Mouse (Mus musculus) gastrocnemius, adult 8-10 months (tissue): ENCODE measurements around the gene Chrm5. TPM values are rescaled to one million over a fixed set of nuclear protein-coding genes. Genes with fewer than 3 reads are reported as not detected.

Experiments
- DNase-seq, 2 experiments: peaks; one replicate each; pipeline ENCODE4 v3.0.0; 2022; ENCODE audit warnings: low spot score in 2 of 2
- total RNA-seq, 4 experiments: library from RNA; stranded (reverse); gene quantifications; 2 replicates each; pipeline ENCODE4 v1.2.4; 2022

Chrm5 gene
- total RNA-seq, 4 experiments from 2014 or later: not detected

- no peak for DNase-seq
Observed at GRCm38 (mm10) chr2:112430403-112430802, 50.2 kb downstream of the Chrm5 start.

GRCm38 (mm10) chr2:112429665-112430064, 50.9 kb downstream of the Chrm5 start:
- DNase-seq: no peak

Other genes with a start within 250 kb of the Chrm5 start
- 1 to 10 TPM in 2 of 4 experiments, under 1 TPM in 2; 0.61 to 1.3 (median 0.97) TPM for gene Lpcat4, start 241.3 kb downstream of the Chrm5 start, total RNA-seq
- not detected for gene Nutm1, start 221.5 kb downstream of the Chrm5 start, total RNA-seq
- gene Nop10, start 218.8 kb downstream of the Chrm5 start, total RNA-seq: 10 to 100 TPM; 50.0 to 61.0 (median 55.2) TPM
- gene Slc12a6, start 214.9 kb downstream of the Chrm5 start, total RNA-seq: 10 to 100 TPM; 26.2 to 30.9 (median 27.1) TPM
- gene Gm21985, start 214.5 kb downstream of the Chrm5 start, total RNA-seq: under 1 TPM in 3 of 4 experiments, not detected in 1; 0.72 to 0.89 (median 0.87) TPM
- gene Emc4, start 112.7 kb downstream of the Chrm5 start, total RNA-seq: 10 to 100 TPM; 72.9 to 76.0 (median 73.7) TPM
- gene Katnbl1, start 101.6 kb downstream of the Chrm5 start, total RNA-seq: 1 to 10 TPM; 1.7 to 4.3 (median 2.0) TPM
- gene Emc7, start 25.8 kb downstream of the Chrm5 start, total RNA-seq: 10 to 100 TPM; 12.2 to 14.3 (median 13.5) TPM
- 10 to 100 TPM; 13.4 to 18.4 (median 15.0) TPM for gene Aven, start 12.2 kb upstream of the Chrm5 start, total RNA-seq